Mouse (Mus musculus) yolk sac, embryonic 10.5 days (tissue): ENCODE results near the gene Col11a2.
"Not testable (repeated sequence)": the region's sequence is repeated elsewhere in the genome, so short reads cannot be mapped to it uniquely, and the experiment has no call there.

Source experiments
- DNase-seq: peaks from one replicate; pipeline ENCODE4 v3.0.0-alpha.2; 2017; ENCODE audit warnings: low spot score

Col11a2 gene

DNA sequence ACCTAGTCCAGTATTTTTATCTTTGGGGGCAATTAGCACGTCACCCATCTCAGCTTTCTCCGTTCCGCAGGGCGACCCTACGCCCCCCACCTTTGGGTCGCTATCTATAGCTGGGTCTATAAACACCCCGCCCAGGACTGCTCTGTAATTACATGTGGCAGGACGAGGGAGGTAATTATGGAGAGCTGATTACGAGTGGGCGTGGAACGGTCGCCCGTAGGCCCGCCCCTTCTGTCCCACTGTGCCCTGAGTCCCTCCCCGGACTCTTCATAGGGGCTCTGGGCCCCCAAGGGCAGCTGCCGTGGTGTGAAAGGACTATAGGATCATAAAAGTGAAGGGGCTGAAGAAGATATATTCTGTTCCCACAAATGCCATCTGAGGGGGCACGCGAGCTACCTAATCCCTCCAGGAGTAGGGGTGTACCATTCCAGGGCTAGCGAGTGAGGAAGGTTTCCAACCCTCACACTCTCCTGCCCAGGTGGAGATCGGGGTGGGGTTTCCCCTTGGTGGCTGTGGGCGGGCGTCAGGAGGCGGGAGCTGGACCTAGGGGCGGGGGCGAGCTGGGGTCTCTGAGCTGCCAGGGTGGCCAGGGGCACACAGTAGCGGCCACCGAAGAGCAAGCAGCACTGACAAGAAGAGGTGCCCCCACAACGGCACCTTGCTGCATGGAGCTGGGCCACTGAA, at the start of gene Col11a2:
Col11a2 (plus strand) TSS at position 560 of the 684 bp plus-strand sequence.
- DNase-seq: no peak

DNA sequence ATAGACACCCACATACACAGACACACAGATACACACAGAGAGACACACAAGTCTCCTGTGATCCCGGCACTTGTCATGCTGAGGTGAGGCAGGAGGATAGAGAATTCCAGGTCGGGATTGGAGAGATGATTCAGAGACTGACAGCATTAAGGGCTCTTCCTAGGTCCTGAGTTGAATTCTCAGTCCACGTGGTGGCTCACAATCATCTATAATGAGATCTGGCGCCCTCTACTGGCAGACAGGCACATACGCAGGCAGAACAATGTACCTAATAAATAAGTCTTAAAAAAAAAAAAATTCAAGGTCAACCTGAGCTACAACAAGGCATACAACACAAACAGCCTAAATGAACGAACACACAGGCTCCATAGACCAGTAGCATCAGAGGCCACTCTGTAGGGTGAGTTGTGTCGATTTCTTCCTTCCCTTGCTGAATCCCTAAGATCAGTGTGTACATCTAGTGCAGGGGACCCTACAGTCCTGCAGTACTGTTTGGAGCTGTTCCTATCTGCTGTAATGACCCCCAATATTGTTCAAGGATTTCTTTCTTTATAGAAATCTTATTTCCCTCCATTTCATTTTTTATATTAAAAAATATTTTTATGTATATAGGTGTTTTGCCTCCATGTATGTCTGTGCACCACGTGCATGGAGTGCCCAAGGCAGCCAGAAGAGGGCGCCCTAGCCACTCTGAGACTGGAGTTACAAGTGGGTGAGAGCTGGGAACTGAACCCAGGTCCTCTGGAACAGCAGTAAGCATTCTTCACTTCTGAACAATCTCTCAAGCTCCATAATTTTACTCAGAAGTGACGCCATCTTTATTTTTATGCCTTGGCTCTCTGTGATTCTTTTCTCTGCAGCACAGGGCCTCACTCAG, 47.2 kb upstream of the Col11a2 start:
- DNase-seq: peak; percentile 40

GRCm38 (mm10) chr17:33994959-33995358, 44.3 kb upstream of the Col11a2 start:
- no peak for DNase-seq

- DNase-seq: no peak
Observed at GRCm38 (mm10) chr17:33995651-33996050, 43.6 kb upstream of the Col11a2 start.

DNA sequence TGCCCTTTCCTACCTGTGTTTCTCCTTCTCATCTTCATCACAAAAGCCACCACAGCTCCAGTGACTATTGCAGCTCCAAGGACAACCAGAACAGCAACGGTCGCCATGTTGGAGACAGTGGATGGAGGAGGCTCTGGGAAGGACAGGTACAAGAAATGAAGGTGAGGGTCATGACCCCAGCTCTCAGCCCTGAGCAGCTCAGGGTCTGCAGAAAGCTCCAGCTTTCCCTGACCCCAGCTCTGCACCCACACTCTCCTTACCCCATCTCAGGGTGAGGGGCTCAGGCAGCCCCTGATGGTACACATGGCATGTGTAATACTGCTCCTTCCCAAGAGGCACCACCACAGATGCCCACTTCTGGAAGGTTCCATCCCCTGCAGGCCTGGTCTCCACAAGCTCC, 42.2 kb upstream of the Col11a2 start:
- not testable (repeated sequence) for DNase-seq

DNA sequence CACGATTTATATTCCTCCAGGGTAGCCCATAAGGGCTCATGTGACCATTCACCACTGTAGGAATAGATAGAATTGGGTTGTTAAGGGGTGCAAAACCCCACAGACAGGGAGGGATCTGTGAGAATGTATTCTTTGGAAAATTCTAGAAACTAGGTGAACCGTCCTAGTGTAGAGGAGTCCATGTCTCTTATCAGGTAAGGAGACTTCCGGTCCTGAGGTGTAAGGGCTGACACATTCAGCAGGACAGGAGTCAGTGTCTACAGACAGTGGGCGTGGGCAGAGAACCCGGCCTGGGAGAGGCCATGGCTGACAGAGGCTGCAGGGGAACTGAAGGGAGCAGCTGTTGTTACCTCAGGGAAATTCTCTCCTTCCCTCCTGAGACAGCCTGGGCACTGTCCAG, 40.5 kb upstream of the Col11a2 start:
- not testable (repeated sequence) for DNase-seq

DNA sequence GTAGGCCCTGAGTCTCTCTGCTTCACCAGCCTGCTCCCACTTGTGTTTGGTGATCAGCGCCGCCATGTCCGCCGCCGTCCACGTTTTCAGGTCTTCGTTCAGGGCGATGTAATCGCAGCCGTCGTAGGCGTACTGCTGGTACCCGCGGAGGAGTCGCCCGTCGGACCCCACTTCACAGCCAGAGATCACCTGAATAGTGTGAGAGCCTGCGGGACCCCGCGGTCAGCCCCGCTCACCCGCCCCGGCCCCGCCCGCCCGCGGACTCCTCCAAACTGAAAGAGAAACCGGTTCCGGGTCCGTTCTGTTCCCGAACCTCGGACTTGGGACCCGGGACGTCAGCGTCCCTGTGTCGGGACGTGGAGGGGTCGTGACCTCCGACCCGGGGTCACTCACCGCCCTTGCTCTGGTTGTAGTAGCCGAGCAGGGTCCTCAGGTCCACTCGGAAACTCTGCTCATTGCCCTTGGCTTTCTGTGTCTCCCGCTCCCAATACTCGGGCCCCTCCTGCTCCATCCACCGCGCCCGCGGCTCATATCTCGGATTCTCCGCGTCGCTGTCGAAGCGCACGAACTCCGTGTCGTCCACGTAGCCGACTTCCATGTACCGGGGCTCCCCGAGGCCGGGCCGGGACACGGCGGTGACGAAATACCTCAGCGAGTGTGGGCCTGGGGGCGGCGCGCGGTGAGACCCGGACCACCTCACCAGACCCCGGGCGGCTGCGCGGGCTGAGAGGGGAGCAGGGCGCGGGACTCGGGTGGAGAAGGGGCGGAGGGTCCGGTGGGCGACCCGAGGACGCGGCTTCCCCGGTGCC, 39.7 kb upstream of the Col11a2 start:
- DNase-seq: peak; percentile 21

DNA sequence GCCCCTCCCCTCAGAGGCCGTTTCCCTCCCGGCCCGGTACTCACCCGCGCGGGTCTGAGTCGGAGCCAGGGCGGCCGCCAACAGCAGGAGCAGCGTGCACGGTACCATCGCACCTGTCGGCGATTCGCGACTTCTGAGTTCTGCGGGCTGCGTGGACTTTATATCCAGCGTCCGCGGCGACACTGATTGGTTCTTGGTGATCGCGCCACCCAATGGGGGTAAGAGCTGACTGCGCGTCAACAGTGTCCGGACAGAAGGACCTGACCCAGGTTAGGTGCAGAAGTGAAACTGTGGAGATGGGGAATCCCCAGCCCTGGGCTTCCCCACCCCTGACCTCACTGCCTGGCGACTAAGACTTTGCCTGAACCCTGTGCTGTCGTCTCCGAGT, 39.1 kb upstream of the Col11a2 start, which contains the start of gene H2-K1:
H2-K1 (minus strand) TSS at position 198 of the 388 bp plus-strand sequence.
- peak; percentile 76 for DNase-seq

DNA sequence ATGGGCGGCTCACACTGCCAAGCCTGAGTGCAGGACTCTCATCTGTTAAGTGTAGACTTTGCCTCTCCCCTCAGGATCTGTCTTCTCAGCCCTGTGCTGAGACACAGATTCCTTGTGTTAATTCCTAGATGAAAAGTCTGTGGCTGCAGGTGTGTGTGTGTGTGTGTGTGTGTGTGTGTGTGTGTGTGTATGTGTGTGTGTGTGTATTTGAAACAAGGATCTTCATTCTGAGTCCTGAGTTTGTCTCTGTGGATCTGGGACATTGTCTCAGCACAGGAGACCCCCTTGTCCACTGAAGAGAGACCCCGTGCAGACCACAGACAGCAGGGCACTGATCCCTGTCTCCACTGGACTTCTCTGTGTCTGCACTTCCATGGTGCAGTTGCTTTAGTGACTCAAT, 38.4 kb upstream of the Col11a2 start:
- DNase-seq: not testable (repeated sequence)

GRCm38 (mm10) chr17:34003426-34003825, 35.8 kb upstream of the Col11a2 start:
- no peak for DNase-seq

- no peak for DNase-seq
Observed at GRCm38 (mm10) chr17:34006570-34006969, 32.7 kb upstream of the Col11a2 start.

DNA sequence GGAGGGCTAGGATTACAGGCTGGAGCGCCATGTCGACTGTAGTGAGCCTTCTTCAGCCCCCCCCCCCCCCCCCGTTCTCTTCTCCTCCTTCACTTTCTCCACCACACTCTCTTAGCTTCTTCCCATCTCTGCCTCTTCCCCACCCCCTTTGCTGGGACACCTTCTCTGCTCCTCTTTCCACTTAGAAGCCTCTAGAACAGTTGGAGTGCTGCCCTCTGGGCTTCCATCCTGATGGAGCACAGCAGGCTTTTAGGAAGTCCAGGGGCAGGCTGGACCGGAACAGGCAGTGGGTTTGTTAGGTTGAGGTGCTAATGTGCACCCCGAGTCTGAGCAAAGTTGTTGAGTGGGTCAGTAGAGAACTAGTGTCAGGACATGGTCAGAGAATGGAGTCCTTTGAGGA, 29.1 kb upstream of the Col11a2 start:
- DNase-seq: no peak

DNA sequence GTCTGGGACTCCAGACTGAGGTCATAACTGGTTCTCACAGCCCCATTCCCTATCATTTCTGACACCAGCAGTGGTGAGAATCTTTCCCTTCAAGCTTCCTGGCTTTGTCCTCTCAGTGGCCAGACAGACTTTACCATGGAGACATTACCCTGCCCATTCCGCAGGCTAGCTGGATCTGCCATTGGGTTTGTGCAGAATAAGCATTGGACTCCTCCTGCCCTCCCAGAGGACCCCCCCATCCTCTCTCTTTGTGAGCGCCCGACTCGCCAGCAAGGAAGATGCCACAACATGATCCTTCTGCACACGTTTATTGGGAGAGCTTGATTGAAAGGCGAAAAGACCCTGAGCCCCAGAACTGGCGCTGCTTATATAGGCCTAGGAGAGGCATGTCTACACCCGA, 25.8 kb upstream of the Col11a2 start:
- DNase-seq: no peak

DNA sequence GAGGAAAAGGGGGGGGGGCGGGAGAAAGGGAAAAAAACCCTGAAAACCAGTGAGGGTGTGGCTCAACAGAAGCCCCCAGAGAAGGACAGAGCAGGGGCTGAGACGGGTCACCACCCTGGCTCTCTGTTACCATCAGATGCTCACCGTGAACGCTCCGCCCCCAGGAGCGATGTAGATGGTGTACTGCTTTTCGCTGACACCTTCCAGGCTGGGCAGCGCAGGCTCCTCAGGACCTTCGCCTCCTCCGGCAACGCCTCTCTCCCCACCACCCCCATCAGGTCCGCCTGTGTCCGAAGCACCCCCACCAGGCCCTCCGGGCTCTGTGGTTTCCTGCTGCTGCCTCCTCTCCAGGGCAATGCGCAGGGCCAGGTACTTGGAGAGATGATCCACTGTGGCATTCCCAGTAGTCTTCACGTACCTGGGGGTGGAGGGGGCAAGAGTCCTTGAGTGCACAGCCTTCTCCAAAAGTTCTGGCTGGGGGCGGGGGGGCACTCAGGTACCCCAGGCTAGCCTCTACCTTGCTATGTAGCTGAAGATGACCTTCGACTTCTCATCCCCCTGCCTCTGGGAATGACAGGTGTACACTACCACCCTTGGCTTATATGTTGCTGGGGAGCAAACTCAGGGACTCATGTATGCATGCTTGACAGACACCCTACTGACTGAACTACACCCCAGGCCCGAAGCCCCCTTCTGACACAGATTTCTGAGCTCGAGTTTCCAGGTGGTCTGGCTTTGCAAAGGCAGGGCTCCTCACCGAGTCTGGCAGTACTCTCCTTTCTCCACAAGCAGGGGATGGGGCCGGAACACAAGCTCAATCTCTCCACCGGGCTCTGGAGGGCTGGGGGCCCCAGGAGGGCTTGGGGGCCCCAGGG, 17.5 kb upstream of the Col11a2 start:
- DNase-seq: no peak

GRCm38 (mm10) chr17:34022414-34022783, 16.8 kb upstream of the Col11a2 start:
- no peak for DNase-seq

GRCm38 (mm10) chr17:34022987-34023386, 16.2 kb upstream of the Col11a2 start:
- no peak for DNase-seq

DNA sequence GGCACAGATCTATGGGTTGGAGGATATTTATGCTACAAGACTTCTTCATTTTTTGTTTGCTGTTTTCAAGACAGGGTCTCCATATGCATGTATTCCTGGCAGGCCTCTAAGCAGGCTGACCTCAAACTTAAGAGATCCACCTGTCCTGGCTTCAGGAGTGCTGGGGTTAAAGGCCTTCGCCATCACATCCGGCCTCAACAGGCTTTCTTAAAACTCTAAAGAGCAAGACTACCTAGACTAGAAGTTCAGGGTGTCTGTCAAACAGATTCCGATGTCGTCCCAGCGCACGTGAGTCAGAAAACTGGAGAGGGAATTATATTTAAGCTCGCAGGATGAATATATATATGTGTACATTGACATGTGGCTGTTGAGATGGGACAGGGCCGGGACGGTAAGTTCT, 15.6 kb upstream of the Col11a2 start:
- no peak for DNase-seq

DNA sequence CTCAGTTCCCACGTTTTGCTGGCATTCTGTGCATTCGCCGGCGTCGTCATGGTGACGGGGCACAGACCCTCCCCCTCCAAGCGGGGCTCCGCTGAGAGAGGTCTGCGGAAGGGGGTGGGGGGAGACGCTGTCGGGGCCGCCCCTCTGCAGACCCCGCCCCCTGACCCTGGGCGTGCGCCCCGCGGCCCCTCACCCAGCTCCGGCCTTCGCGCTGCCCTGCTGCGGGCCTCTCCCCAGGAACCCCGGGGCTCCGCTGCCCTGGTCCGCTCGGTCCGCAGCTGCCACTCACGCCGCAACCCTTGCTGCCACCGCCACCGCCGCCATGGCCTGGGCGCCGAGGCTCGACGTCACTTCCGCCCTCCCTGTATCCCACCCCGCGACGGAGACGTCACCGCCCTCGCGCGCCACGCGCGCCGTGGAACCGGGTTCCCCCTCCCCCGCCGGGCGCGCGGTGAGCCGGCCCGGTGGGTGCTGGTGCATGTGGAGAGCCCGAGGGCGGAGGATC, 14.9 kb upstream of the Col11a2 start, which contains the start of gene Ring1:
Ring1 (minus strand) TSS at position 364 of the 505 bp plus-strand sequence.
- peak; percentile 91 for DNase-seq

DNA sequence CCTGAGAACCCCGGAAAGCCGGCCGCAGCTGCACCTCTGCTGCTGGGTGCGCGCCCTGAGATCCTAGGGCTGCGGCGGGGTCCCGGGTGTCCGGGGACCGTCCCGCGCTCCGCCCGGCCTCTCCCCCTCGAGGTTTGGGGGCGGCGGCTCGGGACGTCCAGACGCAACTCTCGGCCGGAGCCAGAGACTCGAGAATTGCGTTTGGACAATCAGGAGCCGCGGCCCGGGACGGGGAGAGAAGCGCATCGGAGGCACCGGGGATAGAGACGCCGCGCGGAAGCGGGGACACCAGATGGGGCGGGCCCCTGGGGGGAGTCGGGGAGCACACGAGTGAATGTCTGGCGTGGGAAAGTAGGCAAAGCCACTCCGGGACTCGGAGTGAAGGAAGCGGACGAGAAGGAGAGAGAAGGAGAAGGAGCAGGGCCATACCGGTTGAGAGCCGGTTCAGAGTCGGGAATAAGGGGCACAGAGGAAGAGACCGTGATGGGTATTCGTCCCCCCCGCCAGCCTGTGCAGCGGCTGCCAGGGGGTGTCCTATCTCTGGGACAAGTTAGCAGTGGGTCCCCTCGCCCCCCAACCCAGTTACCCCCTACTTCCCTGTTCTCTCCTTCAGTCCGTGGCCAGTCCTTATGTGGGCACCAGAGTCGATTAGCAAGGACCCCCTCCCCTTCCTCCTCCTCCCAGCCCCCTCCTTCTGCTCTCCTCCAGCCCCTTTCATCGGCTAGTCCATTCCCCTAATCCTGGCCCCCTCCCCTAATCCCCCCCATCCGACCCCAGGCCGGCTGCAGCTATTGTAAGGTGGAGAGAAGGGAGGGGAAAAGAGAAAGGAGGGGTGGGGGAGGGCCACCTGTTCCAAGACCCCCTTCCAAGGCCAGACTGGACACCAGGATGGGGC, 14.1 kb upstream of the Col11a2 start:
- DNase-seq: no peak

GRCm38 (mm10) chr17:34025756-34026151, 13.5 kb upstream of the Col11a2 start:
- DNase-seq: peak; percentile 50
